Mouse (Mus musculus) T-cell, adult 66 days (primary cell): Measurements from ENCODE around the gene Atp5e. TPM values are rescaled to one million over a fixed set of nuclear protein-coding genes. Genes with fewer than 3 reads are reported as not detected.

Experiments used
- total RNA-seq, 2 experiments: library from RNA; stranded (reverse); gene quantifications; 3 replicates in 1 of 2; 4 replicates in 1 of 2; pipeline ENCODE4 v1.2.4; 2023

Atp5e gene
- 100 to 1,000 TPM; 217 to 265 TPM for total RNA-seq

GRCm38 (mm10) chr2:174463789-174464523 lies at the start of gene Atp5e:
TSS of gene Atp5e (minus strand) at chr2:174464105.

GRCm38 (mm10) chr2:174472818-174473549 lies 9.1 kb upstream of the Atp5e start, which contains the start of gene Prelid3b:
TSS of gene Prelid3b (minus strand) at chr2:174473081.

GRCm38 (mm10) chr2:174450353-174450752 lies 13.6 kb downstream of the Atp5e start, which contains the start of gene Tubb1:
TSS of gene Tubb1 (plus strand) at chr2:174450695.

GRCm38 (mm10) chr2:174438737-174439449 lies 25.0 kb downstream of the Atp5e start, which contains the start of gene Ctsz:
TSS of gene Ctsz (minus strand) at chr2:174439039.

GRCm38 (mm10) chr2:174415731-174416310 lies 48.1 kb downstream of the Atp5e start, which contains the start of gene Nelfcd:
TSS of gene Nelfcd (plus strand) at chr2:174415804.

Other genes with a start within 250 kb of the Atp5e start
- gene Gnas, start 179.8 kb downstream of the Atp5e start, total RNA-seq = 100 to 1,000 TPM; 407 to 416 TPM
- gene Gm20721, start 117.4 kb downstream of the Atp5e start, total RNA-seq = under 1 TPM in 1 of 2 experiments, not detected in 1; 0.77 TPM
- 10 to 100 TPM; 40.9 to 55.6 TPM for gene Nelfcd, start 48.3 kb downstream of the Atp5e start, total RNA-seq
- gene Ctsz, start 25.1 kb downstream of the Atp5e start, total RNA-seq = 10 to 100 TPM; 23.5 to 33.6 TPM
- not detected for gene Tubb1, start 13.4 kb downstream of the Atp5e start, total RNA-seq
- gene Prelid3b, start 9.0 kb upstream of the Atp5e start, total RNA-seq = 10 to 100 TPM; 44.3 to 48.2 TPM
- 10 to 100 TPM; 44.2 to 49.1 TPM for gene Zfp831, start 179.4 kb upstream of the Atp5e start, total RNA-seq